Mouse (Mus musculus) left cerebral cortex, adult 2 months (tissue): Measurements from ENCODE around the gene Cilp2. TPM values are rescaled to one million over a fixed set of nuclear protein-coding genes. Genes with fewer than 3 reads are reported as not detected.
A peak's percentile ranks its signal among the peaks of the same experiment; 100 is the strongest.

Source experiments
- DNase-seq, 2 experiments: peaks; one replicate each; pipeline ENCODE4 v3.0.0; 2021 to 2022; ENCODE audit warnings: low spot score in 2 of 2, mixed read lengths in 1 of 2; ENCODE audit errors: extremely low spot score in 1 of 2
- H3K27ac ChIP-seq: fragments of 200-600 bp; 2 replicates; pipeline ENCODE4 v1.8.1; 2022
- H3K4me3 ChIP-seq: fragments of 200-600 bp; 2 replicates; pipeline ENCODE4 v1.8.1; 2022
- CTCF ChIP-seq: fragments of 200-600 bp; IDR thresholded peaks from 2 replicates; pipeline ENCODE4 v1.8.1; 2022; ENCODE audit warnings: antibody characterized with exemption, mild to moderate bottlenecking, moderate library complexity
- intact Hi-C: fragments of 180-260 bp; cut with DNase I; formaldehyde crosslinking; loops from one replicate; pipeline ENCODE4 v1.15.1; 2025
- total RNA-seq, 2 experiments: library from RNA; stranded (reverse); gene quantifications; 2 replicates each; pipeline ENCODE4 v1.2.3; 2021

Gene Cilp2
- total RNA-seq, 2 experiments from 2014 or later = 0.63 to 0.91 TPM

- Histone ChIP-seq H3K4me3 (no peak overlapping the region; the same call in 1 of the 2 replicates), H3K27ac (no peak overlapping the region)
- intact Hi-C loops = no loop called here
- TF ChIP-seq CTCF = no peak
- DNase-seq = no peak
Measured at GRCm38 (mm10) chr8:69899876-69900275, 12.4 kb upstream of the Cilp2 start.

DNA sequence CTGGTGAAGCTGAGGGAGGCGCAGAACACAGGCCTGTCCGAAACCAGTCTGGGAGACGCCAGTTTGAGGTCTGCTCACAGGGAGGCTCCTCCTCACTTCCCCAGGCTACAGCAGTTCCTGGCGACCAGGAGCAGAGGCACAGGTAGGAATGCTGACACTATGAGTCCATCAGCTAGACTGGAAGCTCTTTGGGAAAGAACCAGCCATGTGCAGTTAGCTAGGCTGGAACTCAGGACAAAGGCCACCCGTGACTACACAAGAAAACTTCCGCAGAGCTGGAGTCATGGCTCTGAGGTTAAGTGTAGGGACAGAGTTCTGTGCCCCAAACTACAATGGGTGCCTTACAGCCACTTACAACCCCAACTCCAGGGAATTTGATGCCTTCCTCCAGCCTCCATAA lies 10.4 kb upstream of the Cilp2 start:
- no peak overlapping the region for H3K4me3 ChIP-seq
- no peak for DNase-seq
- intact Hi-C loops = no loop called here

DNA sequence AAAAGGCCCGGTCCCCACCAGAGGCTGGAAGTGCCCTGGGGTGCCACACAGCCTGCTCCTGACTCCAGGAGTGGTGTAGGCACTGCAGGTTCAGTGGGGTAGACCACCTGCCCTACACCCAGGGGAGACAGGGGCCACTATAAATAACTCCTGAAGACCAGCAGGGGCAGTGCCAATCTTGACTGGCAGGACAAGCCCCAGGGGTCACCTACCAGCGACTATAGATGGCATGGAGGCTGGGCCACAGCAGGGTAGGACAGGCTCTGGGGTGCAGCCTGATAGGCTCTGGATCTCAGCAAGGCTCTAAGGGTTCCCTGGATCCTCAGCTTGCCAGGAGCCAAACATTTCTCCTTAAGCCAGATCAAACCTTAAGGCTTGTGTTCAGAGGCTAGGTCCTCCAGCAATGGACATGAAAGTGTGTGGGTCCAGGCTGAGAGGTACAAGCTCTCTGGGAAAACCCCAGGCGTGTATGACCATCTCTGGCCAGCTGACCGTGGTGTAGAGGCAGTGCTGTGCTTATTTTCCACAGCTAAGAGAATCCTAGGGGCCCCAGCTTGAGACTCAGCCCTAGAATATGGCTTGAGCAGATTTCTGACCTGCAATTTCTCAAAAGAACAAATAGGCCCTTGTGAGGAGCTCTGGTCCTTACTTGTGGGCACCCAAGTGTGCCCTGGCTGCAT lies 8.4 kb upstream of the Cilp2 start:
- Histone ChIP-seq H3K4me3 (no peak overlapping the region), H3K27ac (no peak overlapping the region)
- no peak for TF ChIP-seq CTCF
- no peak for DNase-seq
- intact Hi-C loops = no loop called here

More for the DNA sequence above, 10.4 kb upstream of the Cilp2 start:
- no peak for TF ChIP-seq CTCF
- H3K27ac ChIP-seq = no peak overlapping the region

DNA sequence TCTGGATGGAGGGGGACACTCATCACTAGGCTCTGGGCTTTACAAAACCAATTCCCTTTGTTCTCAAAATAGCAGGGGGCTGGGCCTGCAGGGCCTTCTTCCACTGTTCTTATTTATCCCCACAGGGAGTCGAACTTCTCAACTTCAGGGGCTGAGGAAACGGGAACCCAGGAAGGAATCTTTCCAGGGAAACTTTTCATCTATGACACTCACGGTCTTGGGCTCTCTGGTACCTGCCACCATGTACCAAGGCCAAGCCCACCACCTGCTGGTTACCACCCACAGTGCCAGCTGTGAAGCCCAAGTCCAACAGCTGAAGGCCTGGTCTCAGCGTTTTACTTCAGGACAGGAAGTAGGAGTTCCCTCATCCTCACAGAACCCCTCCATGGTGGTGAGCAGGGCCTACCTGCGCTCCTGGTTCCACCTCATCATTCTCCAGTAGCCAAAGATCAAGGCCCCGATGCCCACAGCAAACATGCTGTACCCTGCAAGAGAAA lies 7.4 kb upstream of the Cilp2 start:
- TF ChIP-seq CTCF = no peak
- intact Hi-C loops = no loop called here

GRCm38 (mm10) chr8:69893863-69894262 lies 6.4 kb upstream of the Cilp2 start:
- peak; percentile 67 for TF ChIP-seq CTCF

More for the DNA sequence above, 7.4 kb upstream of the Cilp2 start:
- Histone ChIP-seq H3K27ac (no peak overlapping the region), H3K4me3 (no peak overlapping the region)
- DNase-seq = no peak

GRCm38 (mm10) chr8:69890813-69891241 lies 3.3 kb upstream of the Cilp2 start:
- peak; percentile 78 for TF ChIP-seq CTCF
- intact Hi-C loops = no loop called here
- DNase-seq = peak; percentile 65 to 71
- Histone ChIP-seq H3K27ac (peak overlapping the region; percentile 79), H3K4me3 (peak overlapping the region; percentile 18; the same call in 1 of the 2 replicates)

More at GRCm38 (mm10) chr8:69893863-69894262, 6.4 kb upstream of the Cilp2 start:
- intact Hi-C loops = no loop called here
- no peak overlapping the region for H3K4me3 ChIP-seq
- peak overlapping the region; percentile 19; the same call in 1 of the 2 replicates for H3K27ac ChIP-seq
- DNase-seq = peak in 1 of 2 experiments; percentile 58

GRCm38 (mm10) chr8:69888902-69889301 lies 1.4 kb upstream of the Cilp2 start:
- Histone ChIP-seq H3K27ac (no peak overlapping the region), H3K4me3 (peak overlapping the region; percentile 19; the same call in 1 of the 2 replicates)
- intact Hi-C loops = no loop called here
- DNase-seq = no peak
- TF ChIP-seq CTCF = no peak

GRCm38 (mm10) chr8:69888244-69888866 lies 868 bp upstream of the Cilp2 start:
- DNase-seq = no peak
- intact Hi-C loops = no loop called here
- H3K27ac ChIP-seq = no peak overlapping the region
- H3K4me3 ChIP-seq = peak overlapping the region; percentile 34
- TF ChIP-seq CTCF = no peak

DNA sequence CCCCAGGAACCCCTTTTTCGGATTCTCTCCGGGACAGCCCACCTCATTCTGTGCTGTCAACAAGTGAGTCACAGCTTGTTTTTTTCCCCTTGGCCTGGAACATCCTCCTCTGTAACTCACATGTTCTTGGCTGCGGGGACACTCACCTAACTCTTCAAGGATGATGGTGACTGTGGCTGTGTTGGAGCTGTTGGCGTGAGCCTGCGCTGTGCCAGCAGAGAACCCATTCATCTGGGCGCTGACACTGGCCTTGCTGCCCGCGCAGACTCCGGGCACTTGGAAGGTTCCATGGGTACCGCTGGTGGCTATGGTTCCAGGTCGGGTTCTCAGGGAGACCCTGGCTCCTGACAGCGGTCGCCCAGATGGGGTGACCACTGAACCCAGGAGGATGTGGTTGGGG lies 3.3 kb downstream of the Cilp2 start:
- DNase-seq = no peak
- TF ChIP-seq CTCF = no peak
- Histone ChIP-seq H3K4me3 (no peak overlapping the region), H3K27ac (no peak overlapping the region)
- intact Hi-C loops = no loop called here

DNA sequence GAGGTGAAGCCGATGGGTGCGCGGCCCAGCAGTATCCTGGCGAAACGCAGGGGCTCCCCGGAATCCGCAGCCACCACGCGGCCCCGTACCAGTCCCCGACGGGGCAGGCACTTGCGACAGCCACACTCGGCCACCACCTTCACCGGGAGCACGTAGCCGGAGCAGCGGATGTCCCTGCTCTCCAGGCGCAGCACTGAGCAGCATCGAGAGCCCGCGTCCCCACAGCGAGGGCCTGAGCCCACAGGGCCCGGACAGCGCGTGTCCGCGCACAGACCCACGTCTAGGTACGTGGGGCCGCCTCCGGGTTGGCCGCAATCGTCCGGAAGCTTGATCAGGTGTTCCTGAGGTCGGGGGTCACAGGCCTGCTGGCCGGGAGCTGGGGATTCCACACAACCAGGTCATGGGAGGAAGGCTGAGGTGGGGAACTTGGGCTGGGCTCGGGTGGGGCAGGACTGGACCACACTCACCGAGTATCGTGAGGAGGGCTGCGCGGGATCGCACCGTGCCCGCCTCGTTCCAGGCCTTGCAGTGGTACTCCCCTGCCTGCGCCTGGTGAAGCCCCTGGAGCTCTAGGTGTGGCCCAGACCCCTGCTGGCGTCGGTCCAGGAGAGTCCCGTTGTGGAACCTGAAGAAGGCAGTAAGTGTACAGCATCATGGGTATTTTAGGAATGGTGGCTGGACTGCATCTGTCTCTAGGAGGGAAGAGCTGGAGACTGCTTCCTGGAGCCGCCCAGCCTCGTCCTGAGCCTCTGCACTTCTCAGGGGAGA lies 4.5 kb downstream of the Cilp2 start:
- intact Hi-C loops = loop anchor here (2.0 kb wide), 1 partner anchor 20 kb away; the partner anchor contains the start of genes Ndufa13, Tssk6 and Yjefn3
- Histone ChIP-seq H3K4me3 (no peak overlapping the region), H3K27ac (no peak overlapping the region)
- no peak for TF ChIP-seq CTCF
- no peak for DNase-seq

- TF ChIP-seq CTCF = no peak
- intact Hi-C loops = loop anchor here (2.0 kb wide), 1 partner anchor 21 kb away; the partner anchor contains the start of genes Ndufa13, Tssk6 and Yjefn3
- H3K4me3 ChIP-seq = peak overlapping the region; percentile 35
Measured at GRCm38 (mm10) chr8:69882021-69882756, 5.3 kb downstream of the Cilp2 start.

More at GRCm38 (mm10) chr8:69882021-69882756, 5.3 kb downstream of the Cilp2 start:
- DNase-seq = peak; percentile 61
- H3K27ac ChIP-seq = no peak overlapping the region
